ENCODE assay signal across 8 mouse cellular contexts in genomic region chr3:51888662-51889433, GRCm38 (mm10).
DNase-seq lines count a peak whose midpoint lies in the region; ATAC-seq lines count a peak whose summit lies in the region.

No protein-coding gene starts in this region.

- H3K4me1 ChIP-seq in heart, embryonic 14.5 days (ENCODE audit: control insufficient read depth in 2 of 2, insufficient read depth in 2 of 2, low read length in 2 of 2) = peaks cover 10 to 24% of the 10 kb centered on the region in 2 experiments
- H3K4me1 ChIP-seq in embryonic facial prominence, embryonic 11.5 days (ENCODE audit: control insufficient read depth, insufficient read depth, low read length) = peaks cover 6% of the 10 kb centered on the region; the same call in 1 of the 2 replicates
- H3K4me1 ChIP-seq in intestine, embryonic 16.5 days (ENCODE audit: control insufficient read depth, insufficient read depth, low read length) = peaks cover 19% of the 10 kb centered on the region
- H3K4me1 ChIP-seq in neural tube, embryonic 13.5 days (replicated peaks) = peaks cover 41% of the 10 kb centered on the region

- intact Hi-C loops in heart, postnatal 10 days (cut with DNase I) = no loop called here
- intact Hi-C loops in gastrocnemius, postnatal 14 days (cut with DNase I; ENCODE audit: low total_unique reads) = no loop called here

- H3K36me3 ChIP-seq in heart, embryonic 14.5 days (ENCODE audit: control insufficient read depth, insufficient read depth, low read length) = no peaks in the 10 kb centered on the region
- no peaks in the 10 kb centered on the region for H3K36me3 ChIP-seq in embryonic facial prominence, embryonic 11.5 days (replicated peaks; ENCODE audit: control insufficient read depth, insufficient read depth, low read depth, low read length)
- H3K36me3 ChIP-seq in intestine, embryonic 16.5 days (ENCODE audit: control insufficient read depth, insufficient read depth, low read length) = no peaks in the 10 kb centered on the region
- no peaks in the 10 kb centered on the region for H3K36me3 ChIP-seq in neural tube, embryonic 13.5 days

- peak overlapping the region in 1 of 2 experiments; percentile 18; a peak in 3 of 4 replicates for H3K4me3 ChIP-seq in heart, embryonic 14.5 days (ENCODE audit: control insufficient read depth in 1 of 2, insufficient read depth in 1 of 2, low read depth in 1 of 2, low read length in 2 of 2)
- H3K4me3 ChIP-seq in embryonic facial prominence, embryonic 11.5 days (ENCODE audit: low read depth, low read length) = no peak overlapping the region
- 0 out of 2 replicates have a peak overlapping the region, but pooled peaks have one; percentile 9 for H3K4me3 ChIP-seq in intestine, embryonic 16.5 days (ENCODE audit: low read length)
- peak overlapping the region; percentile 9; the same call in 1 of the 2 replicates for H3K4me3 ChIP-seq in neural tube, embryonic 13.5 days

- H3K9ac ChIP-seq in heart, embryonic 14.5 days (ENCODE audit: low read length) = peak overlapping the region; percentile 3; the same call in 1 of the 2 replicates
- H3K9ac ChIP-seq in embryonic facial prominence, embryonic 11.5 days (replicated peaks; ENCODE audit: low read length) = peak overlapping the region; percentile 29
- H3K9ac ChIP-seq in intestine, embryonic 16.5 days (ENCODE audit: low read depth, low read length) = peak overlapping the region; percentile 48
- peak overlapping the region; percentile 54 for H3K9ac ChIP-seq in neural tube, embryonic 13.5 days

- no peak overlapping the region for H3K27ac ChIP-seq in heart, embryonic 14.5 days (replicated peaks in 1 of 2; ENCODE audit: control insufficient read depth in 1 of 2, insufficient read depth in 1 of 2, low read depth in 2 of 2, low read length in 2 of 2)
- peak overlapping the region; percentile 8; the same call in 1 of the 2 replicates for H3K27ac ChIP-seq in embryonic facial prominence, embryonic 11.5 days (replicated peaks; ENCODE audit: low read depth, low read length)
- H3K27ac ChIP-seq in intestine, embryonic 16.5 days (ENCODE audit: low read length) = 0 out of 2 replicates have a peak overlapping the region, but pooled peaks have one; percentile 7
- H3K27ac ChIP-seq in neural tube, embryonic 13.5 days (replicated peaks) = peak overlapping the region; percentile 91

- no peaks in the 10 kb centered on the region for H3K9me3 ChIP-seq in heart, embryonic 14.5 days (ENCODE audit: control insufficient read depth, low read length)
- H3K9me3 ChIP-seq in embryonic facial prominence, embryonic 11.5 days (replicated peaks; ENCODE audit: control insufficient read depth, low read length) = no peaks in the 10 kb centered on the region
- no peaks in the 10 kb centered on the region for H3K9me3 ChIP-seq in intestine, embryonic 16.5 days (ENCODE audit: control insufficient read depth, low read length)
- no peaks in the 10 kb centered on the region for H3K9me3 ChIP-seq in neural tube, embryonic 13.5 days

- H3K4me2 ChIP-seq in heart, embryonic 14.5 days (ENCODE audit: low read length) = peak overlapping the region; percentile 62
- H3K4me2 ChIP-seq in embryonic facial prominence, embryonic 11.5 days (ENCODE audit: low read depth, low read length) = peak overlapping the region; percentile 41
- peak overlapping the region; percentile 47 for H3K4me2 ChIP-seq in intestine, embryonic 16.5 days (ENCODE audit: low read depth, low read length)
- peak overlapping the region; percentile 48 for H3K4me2 ChIP-seq in neural tube, embryonic 13.5 days

- DNase-seq in heart, postnatal 10 days = no peak
- peak; percentile 56 for DNase-seq in embryonic facial prominence, embryonic 11.5 days (ENCODE audit: low spot score)
- no peak for DNase-seq in layer of hippocampus, postnatal 14 days (ENCODE audit: low spot score in 2 of 2)
- no peak for DNase-seq in spleen, postnatal 36 days (ENCODE audit: low spot score in 2 of 2)
- DNase-seq in gastrocnemius, postnatal 14 days = no peak

- no peak for ATAC-seq in heart, embryonic 14.5 days (ENCODE audit: insufficient number of reproducible peaks, insufficient read depth, low FRiP score, low read depth)
- no peak; the same call in 1 of the 2 replicates for ATAC-seq in embryonic facial prominence, embryonic 11.5 days (replicated peaks; ENCODE audit: insufficient number of reproducible peaks, low FRiP score, low TSS enrichment, low read depth)
- peak; percentile 73 for ATAC-seq in intestine, embryonic 16.5 days
- ATAC-seq in neural tube, embryonic 13.5 days (ENCODE audit: low read depth) = peak; percentile 88

- WGBS in heart, embryonic 14.5 days = 15% methylated on average over 20 of the region's 20 CpGs
- WGBS in embryonic facial prominence, embryonic 11.5 days = 9% methylated on average over 20 of the region's 20 CpGs
- WGBS in intestine, embryonic 16.5 days = 17% methylated on average over 20 of the region's 20 CpGs
- 8% methylated on average over 20 of the region's 20 CpGs for WGBS in neural tube, embryonic 13.5 days

- H3K27me3 ChIP-seq in heart, embryonic 14.5 days (ENCODE audit: control insufficient read depth, insufficient read depth, low read length) = no peaks in the 10 kb centered on the region; the same call in 1 of the 2 replicates
- H3K27me3 ChIP-seq in embryonic facial prominence, embryonic 11.5 days (ENCODE audit: control insufficient read depth, insufficient read depth, low read length) = no peaks in the 10 kb centered on the region
- H3K27me3 ChIP-seq in intestine, embryonic 16.5 days (replicated peaks; ENCODE audit: control insufficient read depth, insufficient read depth, low read length) = no peaks in the 10 kb centered on the region
- H3K27me3 ChIP-seq in neural tube, embryonic 13.5 days = no peaks in the 10 kb centered on the region

Comparison
In these comparisons a context has a peak if more than half of its experiments do, and no peak if none do; other contexts are left out.
1. ATAC-seq: peak in intestine, embryonic 16.5 days (single experiment) and neural tube, embryonic 13.5 days (single experiment); none in heart, embryonic 14.5 days (single experiment) and embryonic facial prominence, embryonic 11.5 days (single experiment).
2. H3K27ac ChIP-seq: peak in embryonic facial prominence, embryonic 11.5 days (single experiment), intestine, embryonic 16.5 days (single experiment) and neural tube, embryonic 13.5 days (single experiment); none in heart, embryonic 14.5 days (0 of 2).
3. H3K9ac ChIP-seq: peak in every context shown above with its lines; median percentile 54 in neural tube, embryonic 13.5 days; 48 in intestine, embryonic 16.5 days; 29 in embryonic facial prominence, embryonic 11.5 days; 3 in heart, embryonic 14.5 days.
4. Peak in every context shown above with its lines, with median percentiles within 50 percentile points of each other: H3K4me2 ChIP-seq.